Mouse (Mus musculus) Muller cell, postnatal 12 days (primary cell): Measurements from ENCODE around the gene Syn3.
A peak's percentile ranks its signal among the peaks of the same experiment; 100 is the strongest.
"Not testable (repeated sequence)": the region's sequence is repeated elsewhere in the genome, so short reads cannot be mapped to it uniquely, and the experiment has no call there.

ENCODE experiments used
- DNase-seq: peaks from one replicate; pipeline ENCODE4 v3.0.0-alpha.2; 2015; ENCODE audit errors: inconsistent ontology term

Gene Syn3

DNA sequence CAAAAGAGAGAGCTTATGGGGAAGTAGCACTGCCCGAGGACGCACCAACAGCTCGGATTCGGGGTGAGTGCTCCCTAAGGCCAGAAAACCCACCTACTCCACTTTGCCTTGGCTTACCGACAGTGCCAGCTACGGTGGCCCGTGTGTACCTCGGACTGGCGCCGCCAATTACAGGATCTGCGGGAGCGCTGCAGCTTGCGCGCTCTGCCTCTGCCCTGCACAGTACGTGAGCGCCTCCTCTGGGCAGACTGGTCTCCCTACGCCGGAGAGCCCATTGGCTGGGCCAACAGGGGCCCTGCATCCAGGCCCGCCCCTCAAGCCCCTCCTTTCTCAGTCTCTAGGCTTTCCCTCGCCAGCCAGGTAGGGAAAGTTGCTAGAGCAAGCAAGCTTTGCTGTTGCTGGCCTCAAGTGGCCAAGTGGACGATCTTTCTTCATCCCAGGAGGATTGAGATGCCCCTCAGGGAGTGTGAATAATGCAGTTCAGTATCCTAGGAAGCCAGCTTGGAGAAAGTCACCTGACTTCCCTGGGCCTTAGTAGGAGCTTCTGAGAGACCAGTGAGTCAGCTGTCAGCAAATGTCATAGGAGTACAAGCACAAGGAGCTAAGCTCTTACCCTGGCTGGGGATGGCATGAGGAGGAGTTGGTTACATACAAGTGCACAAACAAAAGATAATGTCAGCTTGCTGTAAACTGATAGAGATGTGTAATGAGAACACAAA is at the start of gene Syn3:
TSS of gene Syn3 (minus strand) at position 224 of the 719 bp plus-strand sequence.
- DNase-seq, result peak; percentile 88

DNA sequence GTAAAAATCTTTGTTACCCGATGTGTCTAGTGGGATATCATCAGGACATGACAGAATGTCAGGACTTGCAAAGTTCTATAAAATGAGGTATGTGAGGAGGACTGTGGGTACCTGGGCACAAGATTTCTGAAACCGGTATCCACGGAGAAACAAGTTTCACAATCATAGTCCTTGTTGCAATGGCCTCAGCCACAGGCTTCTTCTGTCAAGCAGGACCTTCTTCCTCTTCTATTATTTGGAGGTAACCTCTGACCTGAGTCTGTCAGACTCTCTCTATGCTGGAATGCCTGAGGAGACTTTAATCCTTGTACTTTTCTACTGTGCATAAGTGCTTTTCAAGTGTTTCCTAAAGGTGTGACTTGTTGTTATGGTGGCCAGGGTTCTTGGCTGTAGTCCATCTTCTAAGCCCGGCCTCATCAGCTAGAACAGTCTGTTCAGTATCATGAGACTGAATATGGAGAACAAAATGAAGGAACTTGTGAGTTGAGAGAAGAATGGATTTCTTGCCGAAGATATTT is 27.7 kb upstream of the Syn3 start:
- DNase-seq, result not testable (repeated sequence)

DNA sequence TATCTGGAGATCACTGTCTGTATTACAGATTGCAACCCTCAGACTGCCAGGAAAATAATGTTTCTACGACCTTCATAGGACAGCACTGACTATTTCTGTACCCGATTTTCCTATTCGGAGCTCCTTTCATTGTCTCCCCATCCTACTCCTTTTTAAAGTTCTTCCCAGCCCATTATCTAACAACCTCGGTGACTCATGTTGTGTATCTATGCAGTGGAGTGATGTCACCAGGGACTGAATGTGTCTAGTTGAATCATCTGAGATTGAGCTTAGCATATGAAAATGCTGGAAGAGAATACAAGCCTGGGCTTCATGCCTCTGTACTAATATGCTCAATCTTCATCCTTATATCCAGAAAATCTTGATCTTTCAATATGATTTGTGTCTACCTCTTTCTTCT is 15.1 kb upstream of the Syn3 start:
- DNase-seq, result peak; percentile 42

DNA sequence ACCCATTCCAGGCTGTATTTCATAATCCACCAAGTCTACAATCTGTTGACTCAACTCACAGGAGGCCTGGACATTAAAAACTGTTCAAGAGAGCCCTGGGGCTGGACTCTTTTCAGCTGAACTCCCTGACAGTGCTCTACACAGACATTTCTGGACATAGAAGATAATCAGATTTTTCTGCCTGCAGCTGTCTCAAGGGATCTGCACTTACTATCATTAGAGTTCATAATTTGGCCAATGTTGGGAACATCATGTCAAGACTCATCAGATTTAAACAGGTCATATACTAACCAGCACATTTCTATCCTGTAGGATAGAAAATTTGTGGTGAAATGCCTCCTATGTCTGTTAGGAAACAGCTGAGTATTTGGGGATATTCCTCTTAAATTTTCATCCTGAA is 12.2 kb upstream of the Syn3 start:
- DNase-seq, result no peak

DNA sequence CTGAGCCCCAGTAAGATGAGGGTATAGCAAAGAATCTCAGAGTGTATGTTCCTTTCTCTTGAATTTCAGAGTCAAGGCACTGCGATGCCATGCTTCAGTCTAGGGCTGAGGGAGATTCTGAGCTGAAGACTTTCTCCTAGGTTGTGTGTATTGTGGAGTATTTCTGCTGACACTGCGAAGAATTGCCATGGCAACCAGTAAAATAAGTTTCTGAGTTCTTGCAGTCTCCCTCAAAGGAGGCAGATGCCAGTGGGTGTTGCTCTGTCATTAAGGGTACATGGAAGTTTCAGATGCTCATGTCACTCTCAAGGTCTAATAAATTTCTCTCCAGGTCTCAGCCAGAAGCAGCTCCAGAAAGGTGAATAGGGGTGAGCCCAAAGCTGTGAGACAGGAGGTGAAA is 3.4 kb upstream of the Syn3 start:
- DNase-seq, result no peak

DNA sequence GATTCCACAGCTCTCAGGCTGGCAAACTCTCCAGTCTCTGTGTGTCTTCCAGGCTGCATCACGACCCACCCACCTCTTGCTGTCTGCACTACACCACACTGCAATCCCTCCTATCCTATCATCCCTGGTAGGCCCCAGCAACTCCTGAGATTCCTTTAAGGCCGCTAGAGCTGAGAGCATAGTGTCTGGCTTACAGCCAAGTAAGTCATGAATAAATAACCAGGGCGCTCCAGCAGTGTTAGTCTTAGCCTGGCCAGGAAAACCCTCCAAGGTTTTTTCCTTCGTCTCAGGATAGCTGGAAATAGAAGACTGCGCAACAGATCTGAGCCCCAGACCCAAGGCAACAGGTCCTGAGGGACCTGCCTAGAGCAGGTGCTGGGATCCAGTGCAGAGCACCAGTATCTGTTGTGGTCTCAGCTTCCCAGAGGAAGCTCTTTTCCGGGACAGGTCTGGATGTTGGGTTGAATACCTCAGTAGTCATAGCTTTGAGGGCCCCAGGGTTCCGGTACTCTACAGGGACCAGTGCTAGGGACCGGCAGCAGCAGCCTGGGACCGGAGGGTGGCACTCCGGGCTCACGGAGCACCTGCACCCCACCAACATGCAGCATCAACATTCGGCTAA is 534 bp downstream of the Syn3 start:
- DNase-seq, result peak; percentile 62

DNA sequence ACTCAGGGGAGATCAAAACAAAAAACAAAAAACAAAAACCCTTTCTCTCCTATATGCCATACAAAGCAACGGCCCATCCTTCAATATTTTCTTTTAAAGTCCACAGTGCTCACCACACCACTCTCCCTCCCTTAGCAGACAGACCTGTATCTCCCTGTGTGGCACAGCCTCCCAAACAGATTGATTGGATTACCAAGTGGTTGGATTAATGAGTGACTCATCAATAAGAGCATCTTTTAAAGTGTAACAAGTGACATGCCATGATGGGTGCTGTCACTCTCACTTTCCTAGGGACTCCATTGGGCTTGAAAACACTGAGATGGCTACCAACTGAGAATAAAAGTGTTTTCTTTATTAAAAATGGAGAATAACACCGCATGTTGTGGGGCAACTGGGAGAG is 2.8 kb downstream of the Syn3 start:
- no peak for DNase-seq

DNA sequence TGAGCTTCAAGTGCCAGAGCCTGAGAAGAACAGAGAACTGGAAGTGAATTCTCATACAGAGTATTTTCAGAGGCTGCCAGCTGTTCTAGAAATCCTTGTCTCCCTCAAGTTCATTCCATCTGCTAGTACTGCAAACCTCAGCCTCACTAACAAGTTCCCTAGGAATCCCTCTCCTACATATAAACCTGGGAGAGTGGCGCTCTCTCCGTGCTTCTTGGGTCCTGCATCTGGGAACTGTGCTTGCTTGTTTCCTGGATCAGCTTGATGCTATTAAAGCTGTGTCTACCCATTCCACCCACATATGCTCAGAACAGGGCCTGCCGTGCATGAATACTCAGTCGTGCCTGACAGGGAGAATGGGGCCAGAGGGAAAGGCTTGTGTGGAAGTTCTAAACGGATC is 5.6 kb downstream of the Syn3 start:
- DNase-seq, result no peak

DNA sequence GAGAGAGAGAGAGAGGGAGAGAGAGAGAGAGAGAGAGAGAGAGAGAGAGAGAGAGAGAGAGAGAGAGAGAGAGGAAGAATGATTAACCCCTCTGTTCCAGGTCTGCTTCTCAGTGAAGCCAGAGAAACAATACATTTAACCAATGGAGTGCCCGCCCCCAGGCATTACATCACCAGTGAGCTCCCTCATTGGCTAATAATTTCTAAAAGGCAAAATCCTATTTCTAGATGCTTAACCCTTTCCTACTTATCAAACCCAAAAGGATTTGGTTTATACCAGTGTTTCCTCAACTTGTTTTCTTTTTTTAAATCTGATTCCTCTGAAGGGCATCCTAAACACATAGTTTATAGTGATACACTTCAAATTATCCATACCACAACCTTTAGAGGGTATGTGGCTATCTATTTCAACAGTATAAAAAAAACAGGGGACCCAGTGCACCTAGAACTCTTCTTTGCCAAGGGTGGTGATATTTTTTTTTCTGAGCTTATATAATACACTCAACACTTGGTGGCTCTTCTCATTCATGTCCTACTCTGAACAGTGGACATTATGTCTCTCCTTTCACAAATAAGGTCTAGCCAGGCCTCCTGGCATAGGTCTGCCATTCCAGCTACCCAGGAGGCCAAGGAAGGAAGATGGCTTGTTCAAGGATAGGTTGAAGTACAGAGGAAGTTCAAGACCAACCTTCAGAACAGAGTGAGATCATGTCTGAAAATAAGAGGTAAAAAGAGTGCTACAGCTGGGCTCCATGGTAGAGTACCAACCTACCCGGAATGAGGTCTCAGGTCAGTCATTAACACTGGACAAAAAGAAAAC is 6.4 kb downstream of the Syn3 start:
- no peak for DNase-seq

DNA sequence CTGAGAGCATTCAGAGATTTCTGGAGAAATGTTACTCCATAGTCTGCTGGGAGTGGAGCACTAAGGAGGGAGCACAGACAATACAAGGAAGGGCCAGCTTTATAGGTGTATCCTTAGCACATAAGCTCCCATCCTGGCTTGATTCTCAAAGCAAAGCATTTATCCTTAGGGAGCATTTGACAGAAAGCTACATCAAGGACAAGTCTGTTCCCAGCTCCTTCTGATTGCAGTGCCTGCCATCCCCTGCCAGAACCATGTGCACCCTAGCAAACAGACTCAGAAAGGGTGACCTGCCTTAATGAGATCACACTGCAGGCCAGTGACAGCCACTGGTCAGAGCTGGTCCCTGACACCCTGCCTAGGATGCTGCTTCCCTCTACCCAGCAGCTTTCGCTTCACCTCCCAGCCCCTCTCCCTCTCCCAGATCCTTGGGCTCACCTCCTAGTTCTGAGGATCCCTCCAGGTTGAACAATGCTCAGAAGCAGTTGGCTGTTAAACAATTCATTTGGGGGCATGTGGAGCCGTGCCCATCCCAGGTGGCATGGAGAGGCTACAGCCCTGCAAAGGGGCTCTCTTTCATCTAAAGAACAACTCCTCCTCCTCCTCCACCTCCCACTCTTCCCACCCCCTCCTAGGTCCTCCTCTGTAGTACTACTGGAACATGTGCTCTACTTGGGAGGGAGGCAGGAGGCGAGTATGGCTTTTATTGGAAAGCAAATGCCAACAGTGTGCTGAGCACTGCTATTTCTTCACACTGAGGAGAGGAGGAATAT is 7.2 kb downstream of the Syn3 start:
- no peak for DNase-seq

DNA sequence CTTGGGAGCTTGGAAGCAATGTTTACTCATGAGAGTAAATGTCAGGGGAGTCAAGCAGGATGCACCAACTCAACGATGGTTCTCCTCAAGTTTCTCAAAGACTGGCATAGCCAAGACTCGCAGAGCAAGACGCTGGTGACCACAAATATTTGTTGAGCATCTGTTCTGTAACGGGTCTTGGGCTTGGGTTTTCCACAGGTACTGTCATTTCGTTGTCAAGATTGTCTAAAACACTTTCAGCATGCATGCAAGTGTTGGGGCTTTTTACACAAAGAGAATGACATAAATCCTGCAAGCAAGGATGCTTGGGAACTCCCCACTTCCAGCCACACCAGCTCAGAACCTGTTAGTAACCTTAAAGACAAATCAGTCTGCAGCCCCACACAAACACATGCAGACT is 10.2 kb downstream of the Syn3 start:
- DNase-seq, result no peak

DNA sequence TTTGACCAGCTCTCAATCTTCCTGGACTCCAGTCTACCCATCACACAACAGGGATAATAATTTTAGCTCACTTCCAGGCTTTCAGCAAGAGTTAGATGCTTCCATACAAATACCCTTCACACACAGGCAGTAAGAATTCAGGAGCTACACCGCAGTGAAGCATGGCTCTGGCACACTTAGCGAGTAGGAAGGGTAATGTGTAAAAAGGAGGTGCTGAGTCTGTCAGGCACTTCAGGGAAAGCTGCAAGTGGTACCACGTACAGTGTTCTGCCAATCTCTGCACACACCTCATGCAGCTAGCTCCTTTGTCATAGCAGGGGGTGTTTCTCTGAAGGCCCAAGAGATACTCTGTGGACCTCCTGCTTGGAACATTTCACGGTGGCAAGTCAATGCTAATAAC is 12.7 kb downstream of the Syn3 start:
- DNase-seq, result no peak

DNA sequence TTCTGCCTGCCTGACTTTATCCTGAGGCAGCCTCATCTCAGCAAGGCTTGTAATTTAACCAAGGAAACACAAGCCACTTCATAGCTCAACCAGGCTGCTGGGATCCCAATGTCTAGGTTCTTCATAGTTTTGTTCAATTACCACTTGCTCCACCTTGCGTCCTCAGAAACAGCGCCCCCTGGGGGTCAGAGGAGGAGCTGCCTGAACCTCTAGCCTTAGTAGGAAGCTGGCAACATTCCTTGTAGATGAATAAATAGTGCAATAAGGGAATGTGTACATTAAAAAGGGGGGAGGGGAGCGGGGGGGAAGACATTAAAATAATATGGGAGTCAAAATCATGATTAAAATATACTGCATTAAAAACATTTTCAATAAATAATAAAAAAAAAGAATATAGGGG is 14.7 kb downstream of the Syn3 start:
- DNase-seq, result no peak

DNA sequence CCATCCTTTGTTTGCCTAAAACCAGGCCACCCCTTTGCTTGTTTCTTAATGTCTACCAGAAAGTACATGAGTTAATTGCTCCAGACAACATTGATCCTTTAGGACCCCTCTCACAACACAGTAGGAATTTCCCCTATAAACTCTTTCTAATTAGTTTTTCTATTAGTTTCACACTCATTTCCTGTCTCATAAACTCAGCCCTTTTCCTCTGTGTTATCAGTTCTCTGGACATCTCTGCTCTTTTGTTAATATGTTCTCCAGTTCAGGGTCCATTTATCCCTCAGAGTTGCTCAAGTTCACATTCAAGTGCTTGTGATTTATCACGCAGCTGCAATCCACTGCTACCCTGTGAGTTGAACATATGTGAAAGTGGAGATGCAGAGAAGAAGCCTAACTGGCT is 16.2 kb downstream of the Syn3 start:
- no peak for DNase-seq

DNA sequence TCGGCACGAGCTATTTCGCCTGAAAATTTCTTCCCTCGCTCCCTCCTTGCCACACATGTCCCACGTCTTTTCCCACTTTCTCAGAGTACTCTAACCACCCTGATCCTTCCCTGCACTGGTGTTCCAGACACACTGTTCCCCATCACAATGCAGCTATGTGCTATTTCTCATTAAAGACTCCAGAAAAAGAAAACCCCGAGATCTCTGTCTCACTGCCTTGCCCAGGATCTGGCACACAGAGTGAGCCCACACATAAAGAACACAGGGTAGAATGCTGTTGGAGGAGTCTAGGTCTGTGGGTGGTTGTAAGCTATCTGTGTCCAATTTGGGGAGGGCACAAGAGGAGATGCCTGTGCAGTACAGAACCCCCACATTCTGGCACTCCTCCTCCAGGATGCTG is 18.0 kb downstream of the Syn3 start:
- DNase-seq, result no peak

DNA sequence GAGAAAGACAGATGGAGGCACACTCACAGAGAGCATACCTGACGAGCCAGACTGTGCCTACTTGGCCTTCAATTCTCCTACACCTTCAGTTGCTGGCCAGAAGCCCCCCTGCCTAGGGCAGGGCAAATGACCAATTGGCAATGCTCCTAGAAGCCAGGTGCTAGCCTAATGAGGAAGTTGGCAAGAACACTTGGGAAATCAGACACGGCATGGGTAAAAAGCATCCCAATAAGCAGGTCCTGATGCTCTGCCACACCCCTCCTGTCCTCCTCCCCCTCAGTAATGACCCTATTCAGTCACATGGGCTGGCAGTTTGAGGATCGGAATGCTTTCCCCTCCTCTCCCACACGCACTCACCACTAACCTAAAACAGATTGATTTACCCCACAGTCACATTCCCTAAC is 19.0 kb downstream of the Syn3 start:
- DNase-seq, result peak; percentile 36

DNA sequence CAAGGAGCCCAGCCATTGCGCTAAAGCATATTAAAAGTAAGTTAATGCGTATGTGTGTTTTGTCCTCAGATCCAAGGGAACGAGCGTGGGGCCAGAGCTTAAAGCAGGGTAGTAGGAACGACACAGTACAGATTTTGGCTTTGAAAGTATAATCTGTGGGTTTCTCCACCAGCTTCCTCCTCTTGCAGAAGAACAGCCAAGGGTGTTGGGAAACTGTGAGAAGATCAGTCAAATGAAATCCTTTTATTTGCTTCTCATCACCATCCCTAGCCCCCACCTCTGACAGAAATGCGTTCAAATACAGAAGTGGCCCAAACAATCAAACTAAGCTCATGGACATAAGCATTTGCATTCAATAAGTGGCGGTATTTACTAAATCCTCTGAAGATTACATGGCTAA is 22.0 kb downstream of the Syn3 start:
- DNase-seq, result no peak

DNA sequence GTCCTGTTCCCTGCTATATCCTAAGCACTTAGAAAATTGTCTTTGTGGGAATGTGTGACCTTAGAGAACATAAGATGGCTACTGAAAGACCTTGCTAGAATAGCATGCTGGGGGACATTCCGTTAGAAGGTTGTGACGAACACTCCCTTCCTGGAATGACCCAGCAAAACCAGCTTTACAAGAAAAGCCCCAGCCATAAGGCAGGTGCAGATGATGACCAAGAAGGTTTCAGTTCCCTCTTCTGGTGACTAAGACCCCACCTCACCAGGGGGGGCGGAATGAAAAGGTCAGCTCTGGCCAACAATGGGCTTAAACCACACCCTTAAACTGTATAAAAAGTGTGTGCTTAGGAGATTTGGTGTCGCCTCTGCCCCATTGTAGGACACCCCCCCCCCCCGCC is 23.4 kb downstream of the Syn3 start:
- no peak for DNase-seq

DNA sequence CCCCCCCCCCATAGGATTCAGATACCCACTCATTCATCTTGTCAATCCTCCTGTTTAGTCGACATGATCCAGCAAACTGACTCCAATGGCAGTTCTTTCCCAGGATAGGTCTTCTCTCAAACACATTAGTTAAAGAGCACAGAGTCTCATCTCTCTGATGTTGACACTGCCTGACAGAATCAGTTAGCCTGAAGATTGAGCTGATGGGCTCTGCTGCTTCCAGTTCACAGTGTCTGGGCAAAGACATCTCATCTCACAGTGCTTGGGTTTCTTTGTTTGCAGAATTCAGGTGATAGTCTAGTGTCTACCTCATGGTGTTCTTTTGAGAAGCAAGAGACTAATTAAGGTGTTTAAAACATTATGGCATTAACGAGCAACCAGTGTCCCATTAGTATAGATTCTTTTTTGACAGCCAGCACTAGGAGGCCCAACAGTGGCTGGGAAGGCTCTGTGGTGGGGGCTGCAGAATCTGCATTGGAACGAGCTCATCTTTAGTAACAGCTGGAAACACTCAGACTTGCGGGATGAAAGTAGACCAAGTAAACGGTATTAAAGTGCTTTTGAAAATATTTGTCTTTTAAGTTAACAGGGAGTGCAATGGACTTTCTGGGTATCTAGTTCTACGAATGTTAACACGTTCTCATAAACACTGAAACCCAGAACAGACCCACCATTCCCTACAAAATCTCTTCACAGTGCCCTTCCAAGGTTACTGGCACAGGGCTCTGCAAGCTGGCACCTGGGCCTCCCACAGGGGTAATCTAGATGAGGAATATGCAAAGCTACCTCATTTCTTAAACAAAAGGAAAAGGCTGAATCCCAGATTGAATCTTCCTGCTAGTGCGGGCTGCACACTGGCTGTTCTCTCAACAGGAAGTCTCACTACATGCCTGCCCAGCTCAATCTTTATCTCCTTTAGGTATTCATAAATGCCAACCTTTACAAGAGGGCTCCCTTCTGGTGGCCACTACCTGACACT is 24.2 kb downstream of the Syn3 start:
- no peak for DNase-seq

DNA sequence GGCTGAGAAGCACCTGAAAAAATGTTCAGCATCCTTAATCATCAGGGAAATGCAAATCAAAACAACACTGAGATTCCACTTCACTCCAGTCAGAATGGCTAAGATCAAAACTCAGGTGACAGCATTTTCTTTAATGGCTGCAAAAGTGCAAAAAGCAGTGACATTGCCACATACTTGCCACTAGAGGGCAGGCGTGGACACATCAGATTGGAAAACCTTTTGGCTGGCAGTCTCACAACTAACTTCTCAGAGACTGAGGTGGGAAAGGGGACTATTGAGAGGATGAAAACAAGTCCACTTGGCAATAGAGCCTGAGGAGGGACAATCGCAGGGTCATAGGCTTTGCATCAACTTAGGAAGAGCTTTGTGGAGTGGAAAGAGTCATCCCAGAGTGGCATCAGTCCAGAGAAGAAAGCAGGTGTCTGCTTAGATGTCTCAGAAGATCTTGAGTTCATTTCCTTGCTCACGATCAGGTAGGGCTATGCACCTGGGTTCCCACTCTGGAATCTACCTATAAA is 25.0 kb downstream of the Syn3 start:
- DNase-seq, result peak; percentile 43
